Mouse (Mus musculus) ES-Bruce4 (cell line): Measurements from ENCODE around the gene Tspan3. TPM values are rescaled to one million over a fixed set of nuclear protein-coding genes. Genes with fewer than 3 reads are reported as not detected.
A peak's percentile ranks its signal among the peaks of the same experiment; 100 is the strongest.

Experiments
- H3K27ac ChIP-seq: 2 replicates; pipeline ENCODE4 v1.5.1; 2012; ENCODE audit warnings: low read length, inconsistent platforms; ENCODE audit not compliant: insufficient read depth
- H3K27me3 ChIP-seq: 2 replicates; pipeline ENCODE4 v1.6.1; 2012; ENCODE audit warnings: mild to moderate bottlenecking, low read length, inconsistent platforms; ENCODE audit not compliant: control insufficient read depth, poor library complexity, insufficient read depth, severe bottlenecking
- H3K36me3 ChIP-seq: 2 replicates; pipeline ENCODE4 v1.6.1; 2012; ENCODE audit warnings: inconsistent platforms, mild to moderate bottlenecking, low read length, moderate library complexity; ENCODE audit not compliant: control insufficient read depth, poor library complexity, insufficient read depth, severe bottlenecking
- H3K4me1 ChIP-seq: one replicate; pipeline ENCODE4 v1.8.1; 2011; ENCODE audit warnings: low read length; ENCODE audit not compliant: control insufficient read depth, insufficient read depth
- H3K4me3 ChIP-seq: 2 replicates; pipeline ENCODE4 v1.5.1; 2011; ENCODE audit warnings: low read depth, mild to moderate bottlenecking, low read length
- H3K9ac ChIP-seq: 2 replicates; pipeline ENCODE4 v1.6.1; 2012; ENCODE audit warnings: low read depth, mild to moderate bottlenecking, inconsistent platforms; ENCODE audit not compliant: poor library complexity, severe bottlenecking
- H3K9me3 ChIP-seq: replicated peaks from 2 replicates; pipeline ENCODE4 v1.6.1; 2012; ENCODE audit warnings: mild to moderate bottlenecking, low read length, inconsistent platforms; ENCODE audit not compliant: control insufficient read depth, poor library complexity, insufficient read depth, severe bottlenecking
- CTCF ChIP-seq: IDR thresholded peaks from one replicate; pipeline ENCODE4 v1.8.1; 2011; ENCODE audit warnings: low read depth, low read length
- EP300 ChIP-seq: IDR thresholded peaks from 2 replicates; pipeline ENCODE4 v1.6.1; 2011; ENCODE audit warnings: low read depth, low read length; ENCODE audit not compliant: insufficient read depth
- POLR2A ChIP-seq: IDR thresholded peaks from one replicate; pipeline ENCODE4 v1.8.1; 2011; ENCODE audit warnings: low read length; ENCODE audit not compliant: insufficient read depth
- polyA plus RNA-seq: library from polyadenylated mRNA; stranded (reverse); fragments of >200 nt; gene quantifications from 2 replicates; pipeline ENCODE4 v1.2.4, GENCODE M21; 2011; ENCODE audit warnings: low read depth; ENCODE audit not compliant: missing spikeins, insufficient read depth, insufficient read length

The Tspan3 gene
- polyA plus RNA-seq, 1 experiment = 91.2 TPM

DNA sequence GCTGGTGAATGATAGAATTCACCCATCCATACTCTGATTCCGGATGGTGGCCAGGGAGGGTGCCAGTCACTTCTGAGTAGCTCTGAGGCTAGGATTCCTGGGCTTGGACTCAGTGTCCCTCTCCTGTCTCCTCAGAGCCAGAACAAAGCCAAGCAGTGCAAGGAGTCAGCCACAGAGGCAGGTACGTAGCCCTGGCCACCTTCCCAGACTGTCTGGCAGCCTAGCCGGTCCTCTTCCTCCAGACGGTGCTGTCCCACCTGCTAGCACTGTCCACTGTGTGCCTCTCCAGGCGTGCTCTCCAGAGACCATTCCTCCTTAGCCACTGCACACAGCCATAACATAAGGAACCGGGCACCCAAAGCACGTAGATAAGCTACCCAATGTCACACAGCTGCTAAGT lies 41.7 kb downstream of the Tspan3 start:
- Histone ChIP-seq H3K4me1 (peaks cover 3% of the 10 kb centered on the region), H3K4me3 (no peak overlapping the region), H3K27ac (no peak overlapping the region), H3K27me3 (no peaks in the 10 kb centered on the region), H3K9me3 (no peaks in the 10 kb centered on the region), H3K36me3 (no peaks in the 10 kb centered on the region), H3K9ac (no peak overlapping the region)
- TF ChIP-seq POLR2A = no peak
- no peak for TF ChIP-seq CTCF
- no peak for TF ChIP-seq EP300

DNA sequence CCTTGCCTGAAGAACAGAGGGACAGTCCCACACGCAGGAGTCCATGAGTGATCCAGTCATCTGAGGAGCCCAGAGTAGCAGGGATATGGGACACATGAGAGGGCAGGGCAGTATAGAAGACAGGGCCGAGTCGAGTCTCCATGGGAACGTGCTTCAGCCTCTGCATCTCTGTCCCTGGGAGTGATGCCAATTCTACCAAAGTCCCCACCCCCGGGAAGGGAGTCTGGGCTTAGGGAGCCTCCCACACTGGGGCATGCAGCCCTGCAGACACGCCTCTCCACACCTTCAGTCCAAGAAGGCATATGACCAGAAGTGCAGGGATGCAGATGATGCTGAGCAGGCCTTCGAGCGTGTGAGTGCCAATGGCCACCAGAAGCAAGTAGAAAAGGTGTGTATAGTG lies 42.3 kb downstream of the Tspan3 start:
- Histone ChIP-seq H3K4me3 (no peak overlapping the region), H3K36me3 (no peaks in the 10 kb centered on the region), H3K4me1 (peaks cover 3% of the 10 kb centered on the region), H3K9me3 (no peaks in the 10 kb centered on the region), H3K9ac (no peak overlapping the region), H3K27ac (no peak overlapping the region), H3K27me3 (no peaks in the 10 kb centered on the region)
- no peak for TF ChIP-seq EP300
- TF ChIP-seq CTCF = no peak
- no peak for TF ChIP-seq POLR2A

DNA sequence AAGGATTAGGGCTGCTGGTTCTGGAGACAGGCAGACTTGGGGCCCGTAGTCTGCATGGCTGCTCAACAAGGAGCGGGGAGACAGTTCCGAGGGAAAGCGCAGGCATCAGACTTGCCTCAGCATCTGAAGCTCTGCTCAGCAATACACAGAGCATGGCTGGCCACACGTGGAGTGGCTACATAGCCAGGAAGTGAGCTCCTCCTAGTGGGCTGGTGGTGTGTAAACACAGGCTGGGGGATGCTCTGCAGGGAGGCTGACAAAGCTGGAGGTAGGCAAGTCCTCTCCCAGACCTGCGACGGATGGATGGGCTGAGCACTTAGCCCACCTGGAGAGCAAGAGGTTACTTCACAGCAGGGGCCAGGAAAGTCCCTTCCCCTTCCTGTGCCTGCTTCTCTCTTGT lies 44.2 kb downstream of the Tspan3 start:
- Histone ChIP-seq H3K27me3 (no peaks in the 10 kb centered on the region), H3K4me3 (no peak overlapping the region), H3K27ac (no peak overlapping the region), H3K36me3 (no peaks in the 10 kb centered on the region), H3K9ac (no peak overlapping the region), H3K4me1 (peaks cover 3% of the 10 kb centered on the region), H3K9me3 (no peaks in the 10 kb centered on the region)
- peak; percentile 55 for TF ChIP-seq CTCF
- no peak for TF ChIP-seq EP300
- TF ChIP-seq POLR2A = no peak

DNA sequence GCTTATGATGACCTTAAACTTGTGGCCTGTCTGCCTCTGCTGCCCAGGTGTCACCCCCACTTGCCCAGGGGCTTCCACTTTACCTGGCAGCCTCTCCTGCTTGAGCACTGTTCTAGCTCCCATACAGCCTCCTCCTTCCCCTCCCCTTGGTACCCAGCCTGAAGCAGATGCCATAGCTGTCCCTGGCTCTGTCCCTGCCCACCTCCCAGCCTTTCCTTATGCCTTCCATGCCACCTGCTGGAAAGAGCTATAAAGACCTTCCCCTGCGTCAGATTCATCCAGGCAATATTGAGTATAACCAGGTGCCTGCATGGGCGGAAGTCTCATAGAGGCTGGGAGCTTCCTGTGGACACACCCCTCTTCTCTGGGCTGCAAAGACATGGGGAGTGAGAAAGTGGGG lies 45.6 kb downstream of the Tspan3 start:
- H3K4me1 ChIP-seq = no peaks in the 10 kb centered on the region

DNA sequence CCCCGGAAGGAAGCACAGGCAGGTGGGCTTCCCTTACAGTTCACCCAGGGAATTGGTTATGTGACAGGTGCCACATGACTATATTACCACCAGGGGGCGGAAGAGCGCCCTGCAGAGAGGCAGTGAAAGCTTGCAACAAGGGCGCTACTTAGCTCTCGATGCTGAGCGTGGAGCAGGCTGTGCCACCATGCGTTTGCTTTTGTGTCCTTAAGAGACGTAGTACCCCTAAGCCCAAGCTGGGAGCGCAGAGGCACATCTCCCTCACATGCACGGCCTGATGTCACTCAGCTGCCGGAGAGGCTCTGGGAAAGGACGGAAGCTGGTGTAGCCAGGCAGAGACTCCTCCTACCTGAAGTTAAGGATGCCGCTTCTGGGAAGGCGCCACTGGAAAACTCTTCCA lies 46.7 kb downstream of the Tspan3 start:
- H3K9me3 ChIP-seq = no peaks in the 10 kb centered on the region
- no peak overlapping the region for H3K27ac ChIP-seq
- H3K4me3 ChIP-seq = peak overlapping the region; percentile 50
- TF ChIP-seq EP300 = no peak
- TF ChIP-seq POLR2A = no peak
- peak; percentile 95 for TF ChIP-seq CTCF
- H3K9ac ChIP-seq = no peak overlapping the region
- no peaks in the 10 kb centered on the region for H3K27me3 ChIP-seq
- no peaks in the 10 kb centered on the region for H3K4me1 ChIP-seq
- H3K36me3 ChIP-seq = no peaks in the 10 kb centered on the region

More for the DNA sequence above, 45.6 kb downstream of the Tspan3 start:
- TF ChIP-seq CTCF (no peak), EP300 (no peak), POLR2A (no peak)
- no peaks in the 10 kb centered on the region for H3K27me3 ChIP-seq
- no peaks in the 10 kb centered on the region for H3K9me3 ChIP-seq
- no peaks in the 10 kb centered on the region for H3K36me3 ChIP-seq
- no peak overlapping the region for H3K4me3 ChIP-seq
- H3K27ac ChIP-seq = no peak overlapping the region
- no peak overlapping the region for H3K9ac ChIP-seq

DNA sequence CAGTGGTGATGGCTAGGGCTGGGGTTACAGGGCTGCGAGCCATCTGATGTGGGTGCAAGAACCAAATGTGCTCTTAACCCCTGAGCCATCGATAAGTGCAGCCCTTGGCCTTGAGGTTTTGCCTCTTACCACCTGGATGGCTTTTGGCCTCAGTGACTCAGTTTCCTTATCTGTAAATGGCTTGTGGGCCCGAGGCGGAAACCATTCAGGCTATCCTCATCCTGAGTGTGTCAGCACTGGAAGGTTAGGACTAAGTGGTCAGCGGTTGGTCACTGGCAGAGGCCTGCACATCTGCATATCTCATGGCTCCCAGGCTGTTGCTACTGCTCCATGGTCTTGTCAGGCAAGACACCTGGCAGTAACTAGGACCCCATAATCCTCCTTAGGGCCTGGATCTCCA lies 47.2 kb downstream of the Tspan3 start:
- no peak overlapping the region for H3K9ac ChIP-seq
- H3K4me3 ChIP-seq = no peak overlapping the region
- H3K9me3 ChIP-seq = no peaks in the 10 kb centered on the region
- no peak for TF ChIP-seq EP300
- TF ChIP-seq POLR2A = no peak
- no peaks in the 10 kb centered on the region for H3K36me3 ChIP-seq
- no peaks in the 10 kb centered on the region for H3K27me3 ChIP-seq
- H3K4me1 ChIP-seq = no peaks in the 10 kb centered on the region
- H3K27ac ChIP-seq = no peak overlapping the region

DNA sequence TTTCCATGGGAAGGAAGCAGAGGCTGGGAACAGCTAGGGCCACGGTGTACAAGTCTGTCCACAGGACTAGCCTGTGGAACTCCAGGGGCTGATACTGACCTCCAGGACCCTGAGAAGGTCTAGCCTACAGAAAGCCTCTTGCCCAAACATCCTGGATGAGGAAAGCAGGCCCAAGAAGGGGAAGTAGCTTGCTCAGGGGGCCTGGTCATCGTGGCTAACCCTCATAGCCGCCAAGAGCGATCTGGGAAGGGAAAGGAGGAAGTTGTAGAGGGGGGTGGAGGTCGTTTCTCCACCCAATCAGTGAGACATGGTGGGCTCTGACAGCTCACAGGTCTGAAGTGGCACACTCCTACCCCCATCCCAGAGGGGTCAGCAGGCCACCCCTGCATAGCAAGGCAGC lies 57.1 kb downstream of the Tspan3 start:
- H3K4me3 ChIP-seq = no peak overlapping the region
- no peaks in the 10 kb centered on the region for H3K27me3 ChIP-seq
- H3K27ac ChIP-seq = no peak overlapping the region
- no peaks in the 10 kb centered on the region for H3K36me3 ChIP-seq
- H3K4me1 ChIP-seq = no peaks in the 10 kb centered on the region
- no peak overlapping the region for H3K9ac ChIP-seq
- H3K9me3 ChIP-seq = no peaks in the 10 kb centered on the region
- TF ChIP-seq CTCF (no peak), EP300 (no peak), POLR2A (no peak)
